Comparison of ENCODE assay signal across 8 mouse cellular contexts in genomic region chr10:121509751-121510643, GRCm38 (mm10). TPM values are rescaled to one million over a fixed set of nuclear protein-coding genes. Genes with fewer than 3 reads are reported as not detected.
A peak's percentile ranks its signal among the peaks of the same experiment; 100 is the strongest.
DNase-seq lines count a peak whose midpoint lies in the region; ATAC-seq lines count a peak whose summit lies in the region.

No protein-coding gene starts in this region.

- no peaks in the 10 kb centered on the region for H3K27me3 ChIP-seq in embryonic facial prominence, embryonic 11.5 days (ENCODE audit: control insufficient read depth, insufficient read depth, low read length)
- H3K27me3 ChIP-seq in lung, embryonic 16.5 days (ENCODE audit: control insufficient read depth, insufficient read depth, low read depth, low read length) = no peaks in the 10 kb centered on the region

- H3K4me1 ChIP-seq in embryonic facial prominence, embryonic 11.5 days (ENCODE audit: control insufficient read depth, insufficient read depth, low read length) = peaks cover 17% of the 10 kb centered on the region
- H3K4me1 ChIP-seq in lung, embryonic 16.5 days (replicated peaks; ENCODE audit: control insufficient read depth, insufficient read depth, low read length) = peaks cover 24% of the 10 kb centered on the region

- peak; percentile 56 for ATAC-seq in embryonic facial prominence, embryonic 11.5 days (replicated peaks; ENCODE audit: insufficient number of reproducible peaks, low FRiP score, low TSS enrichment, low read depth)
- no peak for ATAC-seq in lung, embryonic 16.5 days (ENCODE audit: low read depth)
- no peak for ATAC-seq in monocyte, adult 5-6 weeks (replicated peaks; ENCODE audit: insufficient number of reproducible peaks, low FRiP score, low TSS enrichment, poor library complexity, severe bottlenecking)

- no peaks in the 10 kb centered on the region for H3K36me3 ChIP-seq in embryonic facial prominence, embryonic 11.5 days (replicated peaks; ENCODE audit: control insufficient read depth, insufficient read depth, low read depth, low read length)
- no peaks in the 10 kb centered on the region for H3K36me3 ChIP-seq in lung, embryonic 16.5 days (ENCODE audit: control insufficient read depth, insufficient read depth, low read length)

- H3K27ac ChIP-seq in embryonic facial prominence, embryonic 11.5 days (replicated peaks; ENCODE audit: low read depth, low read length) = no peak overlapping the region
- H3K27ac ChIP-seq in lung, embryonic 16.5 days (ENCODE audit: low read length) = no peak overlapping the region

- DNase-seq in cerebellum, postnatal 14 days = peak; percentile 31 to 54
- no peak for DNase-seq in cerebellum, adult 9-11 months
- peak; percentile 76 for DNase-seq in embryonic facial prominence, embryonic 11.5 days (ENCODE audit: low spot score)
- peak; percentile 47 to 56 for DNase-seq in kidney, adult 8-10 months
- no peak for DNase-seq in right cerebral cortex, adult 2 months (ENCODE audit: low spot score in 2 of 2)
- DNase-seq in ovary, postnatal 10 days (ENCODE audit: low spot score) = no peak

- no peak overlapping the region for H3K9ac ChIP-seq in embryonic facial prominence, embryonic 11.5 days (replicated peaks; ENCODE audit: low read length)
- no peak overlapping the region for H3K9ac ChIP-seq in lung, embryonic 16.5 days (ENCODE audit: low read length)

- H3K4me2 ChIP-seq in embryonic facial prominence, embryonic 11.5 days (ENCODE audit: low read depth, low read length) = peak overlapping the region; percentile 5
- peak overlapping the region; percentile 36 for H3K4me2 ChIP-seq in lung, embryonic 16.5 days (ENCODE audit: low read depth, low read length)

- no peaks in the 10 kb centered on the region for H3K9me3 ChIP-seq in embryonic facial prominence, embryonic 11.5 days (replicated peaks; ENCODE audit: control insufficient read depth, low read length)
- no peaks in the 10 kb centered on the region for H3K9me3 ChIP-seq in lung, embryonic 16.5 days (ENCODE audit: control insufficient read depth, low read length)

- H3K4me3 ChIP-seq in embryonic facial prominence, embryonic 11.5 days (ENCODE audit: low read depth, low read length) = no peak overlapping the region
- no peak overlapping the region for H3K4me3 ChIP-seq in lung, embryonic 16.5 days (ENCODE audit: low read length)

- WGBS in embryonic facial prominence, embryonic 11.5 days = 14% methylated on average over 24 of the region's 24 CpGs
- WGBS in lung, embryonic 16.5 days = 16% methylated on average over 24 of the region's 24 CpGs

RNA-seq across cellular contexts. Expression of gene Rassf3, which starts 33.9 kb away (rescaled TPM):
- 20.6 and 21.4 TPM in 2 replicates for polyA plus RNA-seq in embryonic facial prominence, embryonic 11.5 days (2014; fragmentation: Nextera tagmentation; extraction: Ambion mirVana)
- 19.7 and 20.7 TPM in 2 replicates for polyA plus RNA-seq in lung, embryonic 16.5 days (2015; fragmentation: Nextera tagmentation; extraction: Ambion mirVana)
- 80.1 to 98.6 TPM (median 93.0 TPM) in 3 replicates for total RNA-seq in monocyte, adult 5-6 weeks (2017)

Comparison
In these comparisons a context has a peak if more than half of its experiments do, and no peak if none do; other contexts are left out.
1. DNase-seq: peak in cerebellum, postnatal 14 days (2 of 2), embryonic facial prominence, embryonic 11.5 days (single experiment) and kidney, adult 8-10 months (2 of 2); none in cerebellum, adult 9-11 months (single experiment), right cerebral cortex, adult 2 months (0 of 2) and ovary, postnatal 10 days (single experiment).